ENCODE assay signal across 27 mouse cellular contexts in the genomic region with DNA sequence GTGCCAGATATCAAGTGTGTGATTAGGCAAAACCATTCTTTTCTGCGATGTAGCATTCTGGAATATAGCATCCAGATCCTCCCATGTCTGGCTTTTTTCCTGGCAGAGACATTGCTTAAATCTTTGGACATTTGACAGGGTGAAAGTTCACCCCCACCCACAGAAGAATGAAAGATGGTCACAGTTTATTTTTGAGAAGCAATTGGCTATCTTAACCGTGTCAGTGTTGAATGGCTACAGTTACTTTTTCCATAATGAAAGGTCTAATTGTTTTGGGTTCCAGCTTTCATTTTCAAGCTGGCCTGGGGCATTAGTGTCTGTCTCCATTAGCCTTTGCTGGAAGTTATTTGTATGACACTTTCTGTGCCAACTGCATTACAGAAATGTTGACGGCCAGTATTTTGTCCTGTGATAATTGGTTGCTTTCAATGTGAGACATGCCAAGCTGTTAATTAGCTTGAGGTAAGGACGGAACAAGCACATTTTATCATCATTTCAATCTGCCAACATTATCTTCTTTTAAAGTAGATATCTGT. TPM values are rescaled to one million over a fixed set of nuclear protein-coding genes. Genes with fewer than 3 reads are reported as not detected.
A peak's percentile ranks its signal among the peaks of the same experiment; 100 is the strongest.
DNase-seq lines count a peak whose midpoint lies in the region; ATAC-seq and TF ChIP-seq lines count a peak whose summit lies in the region.
"Had no signal": no experiment of that assay in that cellular context is flagged by ENCODE, and none has a peak within 500 bp of the region (broad histone marks: within the 10 kb centered on the region; RNA-seq: fewer than 3 reads in every experiment).

No protein-coding gene starts in this region.

- no peak overlapping the region for H3K4me2 ChIP-seq in hindbrain, embryonic 15.5 days
- H3K4me2 ChIP-seq in hindbrain, embryonic 14.5 days (replicated peaks): no peak overlapping the region
- no peak overlapping the region for H3K4me2 ChIP-seq in midbrain, postnatal 0 days (ENCODE audit: low read depth, low read length, poor library complexity, severe bottlenecking)
- H3K4me2 ChIP-seq in midbrain, embryonic 15.5 days: no peak overlapping the region
- no peak overlapping the region for H3K4me2 ChIP-seq in forebrain, embryonic 15.5 days (replicated peaks)
- H3K4me2 ChIP-seq: embryonic facial prominence, embryonic 13.5 days; limb, embryonic 13.5 days; neural tube, embryonic 12.5 days had no signal

- ATAC-seq in hindbrain, embryonic 15.5 days (ENCODE audit: low FRiP score, low read depth): peak; percentile 59; the same call in 1 of the 2 replicates
- ATAC-seq in hindbrain, embryonic 14.5 days (ENCODE audit: low FRiP score): no peak; the same call in 1 of the 2 replicates
- no peak for ATAC-seq in midbrain, postnatal 0 days (ENCODE audit: low FRiP score)
- no peak for ATAC-seq in midbrain, embryonic 15.5 days (replicated peaks)
- ATAC-seq in forebrain, embryonic 15.5 days (replicated peaks): peak; percentile 79
- no peak for ATAC-seq in frontal cortex, adult (ENCODE audit: low TSS enrichment)
- no peak for ATAC-seq in inflammation-experienced regulatory T-cells, adult 6 months
- ATAC-seq: intestine, postnatal 0 days; Patski had no signal

- no peaks in the 10 kb centered on the region for H3K36me3 ChIP-seq in hindbrain, embryonic 15.5 days
- no peaks in the 10 kb centered on the region for H3K36me3 ChIP-seq in hindbrain, embryonic 14.5 days (replicated peaks; ENCODE audit: control insufficient read depth, insufficient read depth)
- H3K36me3 ChIP-seq in midbrain, postnatal 0 days (ENCODE audit: insufficient read depth, low read length): no peaks in the 10 kb centered on the region
- H3K36me3 ChIP-seq in midbrain, embryonic 15.5 days (replicated peaks): no peaks in the 10 kb centered on the region
- H3K36me3 ChIP-seq in forebrain, embryonic 15.5 days: no peaks in the 10 kb centered on the region
- H3K36me3 ChIP-seq: embryonic facial prominence, embryonic 13.5 days; limb, embryonic 13.5 days; neural tube, embryonic 12.5 days had no signal

- no peak for TF ChIP-seq CTCF in midbrain, postnatal 0 days (IDR thresholded peaks at IDR 0.05)

- H3K27me3 ChIP-seq in hindbrain, embryonic 15.5 days: no peaks in the 10 kb centered on the region
- H3K27me3 ChIP-seq in hindbrain, embryonic 14.5 days (ENCODE audit: control insufficient read depth, insufficient read depth, low read length): no peaks in the 10 kb centered on the region
- H3K27me3 ChIP-seq in midbrain, postnatal 0 days (ENCODE audit: insufficient read depth, low read length): no peaks in the 10 kb centered on the region
- no peaks in the 10 kb centered on the region for H3K27me3 ChIP-seq in midbrain, embryonic 15.5 days (replicated peaks)
- H3K27me3 ChIP-seq in forebrain, embryonic 15.5 days: no peaks in the 10 kb centered on the region
- H3K27me3 ChIP-seq: embryonic facial prominence, embryonic 13.5 days; limb, embryonic 13.5 days; neural tube, embryonic 12.5 days; Patski had no signal

- H3K4me1 ChIP-seq in hindbrain, embryonic 15.5 days (replicated peaks): 0 out of 2 replicates have a peak, but pooled peaks cover 3% of the 10 kb centered on the region
- H3K4me1 ChIP-seq in hindbrain, embryonic 14.5 days (replicated peaks; ENCODE audit: control insufficient read depth, insufficient read depth, low read length): no peaks in the 10 kb centered on the region
- H3K4me1 ChIP-seq in midbrain, postnatal 0 days (ENCODE audit: insufficient read depth, low read length): no peaks in the 10 kb centered on the region
- no peaks in the 10 kb centered on the region for H3K4me1 ChIP-seq in midbrain, embryonic 15.5 days
- peaks cover 11% of the 10 kb centered on the region; the same call in 1 of the 2 replicates for H3K4me1 ChIP-seq in forebrain, embryonic 15.5 days
- H3K4me1 ChIP-seq: embryonic facial prominence, embryonic 13.5 days; limb, embryonic 13.5 days had no signal

- DNase-seq in hindbrain, embryonic 14.5 days (ENCODE audit: low spot score): no peak
- peak; percentile 46 for DNase-seq in midbrain, postnatal 0 days (ENCODE audit: low spot score)
- DNase-seq: adrenal gland, postnatal 10 days; cerebellum, adult 11-12 months; right cerebral cortex, postnatal 14 days; spleen, adult 18-20 months; thymus, postnatal 25 days had no signal

- H3K9me3 ChIP-seq in hindbrain, embryonic 15.5 days: no peaks in the 10 kb centered on the region
- H3K9me3 ChIP-seq in hindbrain, embryonic 14.5 days (ENCODE audit: control insufficient read depth, low read length): no peaks in the 10 kb centered on the region
- no peaks in the 10 kb centered on the region for H3K9me3 ChIP-seq in midbrain, postnatal 0 days (ENCODE audit: low read length)
- no peaks in the 10 kb centered on the region for H3K9me3 ChIP-seq in midbrain, embryonic 15.5 days
- no peaks in the 10 kb centered on the region for H3K9me3 ChIP-seq in forebrain, embryonic 15.5 days
- H3K9me3 ChIP-seq: embryonic facial prominence, embryonic 13.5 days; limb, embryonic 13.5 days; neural tube, embryonic 12.5 days had no signal

- H3K27ac ChIP-seq in hindbrain, embryonic 15.5 days (replicated peaks): no peak overlapping the region
- no peak overlapping the region for H3K27ac ChIP-seq in hindbrain, embryonic 14.5 days
- no peak overlapping the region for H3K27ac ChIP-seq in midbrain, postnatal 0 days (ENCODE audit: low read depth, low read length)
- no peak overlapping the region for H3K27ac ChIP-seq in midbrain, embryonic 15.5 days
- no peak overlapping the region for H3K27ac ChIP-seq in forebrain, embryonic 15.5 days (replicated peaks)
- H3K27ac ChIP-seq: embryonic facial prominence, embryonic 13.5 days; limb, embryonic 13.5 days; liver, embryonic 14.5 days; neural tube, embryonic 12.5 days had no signal

- 50% methylated on average over 4 of the region's 4 CpGs for WGBS in hindbrain, embryonic 15.5 days
- 50% methylated on average over 4 of the region's 4 CpGs for WGBS in hindbrain, embryonic 14.5 days
- WGBS in midbrain, postnatal 0 days: 61% methylated on average over 4 of the region's 4 CpGs
- 56% methylated on average over 4 of the region's 4 CpGs for WGBS in midbrain, embryonic 15.5 days
- WGBS in forebrain, embryonic 15.5 days: 25% methylated on average over 4 of the region's 4 CpGs

- H3K4me3 ChIP-seq in hindbrain, embryonic 15.5 days: no peak overlapping the region
- no peak overlapping the region for H3K4me3 ChIP-seq in hindbrain, embryonic 14.5 days (replicated peaks; ENCODE audit: low read length)
- H3K4me3 ChIP-seq in midbrain, postnatal 0 days (ENCODE audit: low read depth, low read length): no peak overlapping the region
- H3K4me3 ChIP-seq in midbrain, embryonic 15.5 days: no peak overlapping the region
- H3K4me3 ChIP-seq in forebrain, embryonic 15.5 days: no peak overlapping the region
- H3K4me3 ChIP-seq: embryonic facial prominence, embryonic 13.5 days; limb, embryonic 13.5 days; neural tube, embryonic 12.5 days had no signal

- H3K9ac ChIP-seq in hindbrain, embryonic 15.5 days: no peak overlapping the region
- H3K9ac ChIP-seq in hindbrain, embryonic 14.5 days: no peak overlapping the region
- H3K9ac ChIP-seq in midbrain, postnatal 0 days (replicated peaks; ENCODE audit: low read length, poor library complexity, severe bottlenecking): no peak overlapping the region
- no peak overlapping the region for H3K9ac ChIP-seq in midbrain, embryonic 15.5 days
- H3K9ac ChIP-seq in forebrain, embryonic 15.5 days (replicated peaks): no peak overlapping the region
- H3K9ac ChIP-seq: embryonic facial prominence, embryonic 13.5 days; limb, embryonic 13.5 days; liver, embryonic 14.5 days; neural tube, embryonic 12.5 days had no signal

RNA-seq across cellular contexts. Expression of gene Toporsl, which starts 2.2 kb away (rescaled TPM):
- not detected in 2 replicates for polyA plus RNA-seq in hindbrain, embryonic 15.5 days (2015; fragmentation: Nextera tagmentation; extraction: Ambion mirVana)
- not detected in 2 replicates for polyA plus RNA-seq in hindbrain, embryonic 14.5 days (2014; fragmentation: Nextera tagmentation; extraction: Ambion mirVana)
- not detected in 2 replicates for total RNA-seq in midbrain, postnatal 0 days (2014; rRNA removed)
- polyA plus RNA-seq in midbrain, postnatal 0 days (2015; fragmentation: Nextera tagmentation; extraction: Ambion mirVana): not detected in 2 replicates
- polyA plus RNA-seq in midbrain, embryonic 15.5 days (2015; fragmentation: Nextera tagmentation; extraction: Ambion mirVana): not detected in 2 replicates
- polyA plus RNA-seq in forebrain, embryonic 15.5 days (2015; fragmentation: Nextera tagmentation; extraction: Ambion mirVana): not detected in 2 replicates
- not detected for polyA plus RNA-seq in inflammation-experienced regulatory T-cells, adult 6 months (2017; shearing (Covaris generic))
- total RNA-seq: adrenal gland, postnatal 10 days; common myeloid progenitor, adult 5-6 weeks; gastrocnemius, adult 18-20 months; gastrocnemius, postnatal 4 days; layer of hippocampus, postnatal 10 days; megakaryocyte-erythroid progenitor cell, adult 5-6 weeks; monocyte, adult 5-6 weeks had no signal
- polyA plus RNA-seq: embryonic facial prominence, embryonic 13.5 days; heart, embryonic 16.5 days; intestine, postnatal 0 days; kidney, embryonic 16.5 days; large intestine, adult 2 months; limb, embryonic 13.5 days; liver, embryonic 14.5 days; neural tube, embryonic 12.5 days; Patski had no signal

Comparison
In these comparisons a context has a peak if more than half of its experiments do, and no peak if none do; other contexts are left out.
1. ATAC-seq: peak in hindbrain, embryonic 15.5 days (single experiment) and forebrain, embryonic 15.5 days (single experiment); none in hindbrain, embryonic 14.5 days (single experiment), midbrain, postnatal 0 days (single experiment), midbrain, embryonic 15.5 days (single experiment), frontal cortex, adult (single experiment) and inflammation-experienced regulatory T-cells, adult 6 months (single experiment).